Comparison of ENCODE assay signal across 9 mouse cellular contexts in genomic region chr6:31838588-31838987, GRCm38 (mm10).
DNase-seq lines count a peak whose midpoint lies in the region; ATAC-seq and TF ChIP-seq lines count a peak whose summit lies in the region.
"Had no signal": no experiment of that assay in that cellular context is flagged by ENCODE, and none has a peak within 500 bp of the region (broad histone marks: within the 10 kb centered on the region; RNA-seq: fewer than 3 reads in every experiment).

No protein-coding gene starts in this region.

- 68% methylated on average over 1 of the region's 1 CpGs for WGBS in midbrain, postnatal 0 days
- 53% methylated on average over 1 of the region's 1 CpGs for WGBS in midbrain, embryonic 16.5 days

- H3K4me3 ChIP-seq in gastrocnemius, adult 2 months: no peak overlapping the region
- H3K4me3 ChIP-seq in midbrain, postnatal 0 days (ENCODE audit: low read depth, low read length): no peak overlapping the region
- H3K4me3 ChIP-seq in midbrain, embryonic 16.5 days (ENCODE audit: low read depth, low read length): no peak overlapping the region
- H3K4me3 ChIP-seq: megakaryocyte, embryonic 14.5 days had no signal

- TF ChIP-seq CTCF in gastrocnemius, adult 2 months (IDR thresholded peaks at IDR 0.05): peak; percentile 48
- TF ChIP-seq CTCF in midbrain, postnatal 0 days (IDR thresholded peaks at IDR 0.05): peak; percentile 58

- H3K27me3 ChIP-seq in midbrain, postnatal 0 days (ENCODE audit: insufficient read depth, low read length): no peaks in the 10 kb centered on the region
- no peaks in the 10 kb centered on the region for H3K27me3 ChIP-seq in midbrain, embryonic 16.5 days (ENCODE audit: control insufficient read depth, insufficient read depth, low read depth, low read length)
- H3K27me3 ChIP-seq: megakaryocyte, embryonic 14.5 days had no signal

- no peak overlapping the region for H3K4me2 ChIP-seq in midbrain, postnatal 0 days (ENCODE audit: low read depth, low read length, poor library complexity, severe bottlenecking)
- no peak overlapping the region for H3K4me2 ChIP-seq in midbrain, embryonic 16.5 days (ENCODE audit: low read length)

- no peak overlapping the region for H3K9ac ChIP-seq in midbrain, postnatal 0 days (replicated peaks; ENCODE audit: low read length, poor library complexity, severe bottlenecking)
- no peak overlapping the region for H3K9ac ChIP-seq in midbrain, embryonic 16.5 days (ENCODE audit: low read depth, low read length)

- intact Hi-C loops in gastrocnemius, adult 2 months (cut with DNase I): no loop called here

- no peak for ATAC-seq in midbrain, postnatal 0 days (ENCODE audit: low FRiP score)
- ATAC-seq in midbrain, embryonic 16.5 days: no peak
- ATAC-seq in megakaryocyte, adult 5-6 weeks (ENCODE audit: poor library complexity, severe bottlenecking): no peak

- H3K4me1 ChIP-seq in midbrain, postnatal 0 days (ENCODE audit: insufficient read depth, low read length): no peaks in the 10 kb centered on the region
- H3K4me1 ChIP-seq in midbrain, embryonic 16.5 days (ENCODE audit: control insufficient read depth, insufficient read depth, low read length): peaks cover 9% of the 10 kb centered on the region
- H3K4me1 ChIP-seq: megakaryocyte, embryonic 14.5 days had no signal

- H3K27ac ChIP-seq in gastrocnemius, adult 2 months: no peak overlapping the region
- H3K27ac ChIP-seq in midbrain, postnatal 0 days (ENCODE audit: low read depth, low read length): no peak overlapping the region
- no peak overlapping the region for H3K27ac ChIP-seq in midbrain, embryonic 16.5 days (ENCODE audit: low read length)

- H3K36me3 ChIP-seq in midbrain, postnatal 0 days (ENCODE audit: insufficient read depth, low read length): no peaks in the 10 kb centered on the region
- H3K36me3 ChIP-seq in midbrain, embryonic 16.5 days (ENCODE audit: control insufficient read depth, insufficient read depth, low read length): no peaks in the 10 kb centered on the region

- H3K9me3 ChIP-seq in midbrain, postnatal 0 days (ENCODE audit: low read length): no peaks in the 10 kb centered on the region
- H3K9me3 ChIP-seq in midbrain, embryonic 16.5 days (replicated peaks; ENCODE audit: control insufficient read depth, low read length, poor library complexity, severe bottlenecking): no peaks in the 10 kb centered on the region; the same call in 1 of the 2 replicates

- DNase-seq in gastrocnemius, adult 2 months: no peak
- DNase-seq in gastrocnemius, adult 18-20 months (ENCODE audit: low spot score): no peak
- DNase-seq in midbrain, postnatal 0 days (ENCODE audit: low spot score): no peak
- peak; percentile 25 for DNase-seq in c-Kit-positive CD71-positive TER-119-positive erythroid progenitor cells, embryonic 14.5 days (ENCODE audit: low spot score)
- peak; percentile 38 for DNase-seq in thymus, postnatal 14 days
- no peak for DNase-seq in cerebellum, adult 8-10 months

Comparison
In these comparisons a context has a peak if more than half of its experiments do, and no peak if none do; other contexts are left out.
1. DNase-seq: peak in c-Kit-positive CD71-positive TER-119-positive erythroid progenitor cells, embryonic 14.5 days (single experiment) and thymus, postnatal 14 days (single experiment); none in gastrocnemius, adult 2 months (single experiment), gastrocnemius, adult 18-20 months (single experiment), midbrain, postnatal 0 days (single experiment) and cerebellum, adult 8-10 months (single experiment).